Mouse (Mus musculus) heart, embryonic 11.5 days (tissue): Measurements from ENCODE around the gene Sgf29. TPM values are rescaled to one million over a fixed set of nuclear protein-coding genes. Genes with fewer than 3 reads are reported as not detected.
A peak's percentile ranks its signal among the peaks of the same experiment; 100 is the strongest.

ENCODE experiments used
- ATAC-seq: fragments of 200-750 bp; cut with Nextera tagmentation; replicated peaks from 2 replicates; pipeline ENCODE4 v1.8.0; 2017; ENCODE audit warnings: moderate library complexity; ENCODE audit not compliant: insufficient number of reproducible peaks, low FRiP score, low TSS enrichment
- H3K27ac ChIP-seq: fragments of 300-500 bp; sonication (generic); 2 replicates; pipeline ENCODE4 v1.5.1; 2014; ENCODE audit warnings: mild to moderate bottlenecking, low read depth, low read length
- H3K27me3 ChIP-seq: fragments of 300-500 bp; sonication (generic); 2 replicates; pipeline ENCODE4 v1.6.1; 2014; ENCODE audit warnings: mild to moderate bottlenecking, low read length, mixed read lengths; ENCODE audit not compliant: control insufficient read depth, insufficient read depth
- H3K36me3 ChIP-seq: fragments of 300-500 bp; sonication (generic); 2 replicates; pipeline ENCODE4 v1.6.1; 2014; ENCODE audit warnings: mild to moderate bottlenecking, low read length, moderate library complexity, mixed read lengths; ENCODE audit not compliant: control insufficient read depth, insufficient read depth
- H3K4me1 ChIP-seq: fragments of 300-500 bp; sonication (generic); 2 replicates; pipeline ENCODE4 v1.6.1; 2014; ENCODE audit warnings: low read length; ENCODE audit not compliant: control insufficient read depth, insufficient read depth
- H3K4me2 ChIP-seq: fragments of 300-500 bp; sonication (generic); 2 replicates; pipeline ENCODE4 v1.6.1; 2014; ENCODE audit warnings: mild to moderate bottlenecking, moderate library complexity
- H3K4me3 ChIP-seq: fragments of 300-500 bp; sonication (generic); 2 replicates; pipeline ENCODE4 v1.5.1; 2014; ENCODE audit warnings: low read depth, low read length
- H3K9ac ChIP-seq: fragments of 300-500 bp; sonication (generic); 2 replicates; pipeline ENCODE4 v1.6.1; 2014; ENCODE audit warnings: mild to moderate bottlenecking, low read depth, low read length, moderate library complexity
- H3K9me3 ChIP-seq: fragments of 300-500 bp; sonication (generic); replicated peaks from 2 replicates; pipeline ENCODE4 v1.6.1; 2016; ENCODE audit warnings: low read length; ENCODE audit not compliant: control insufficient read depth
- WGBS: fragments of 180-500 bp; shearing (Covaris S2); extraction: QIAGEN DNeasy Blood & Tissue Kit; methylation state at CpG from one replicate; pipeline ENCODE4 v1.1.7; 2014; ENCODE audit not compliant: insufficient replicate concordance; 5-methylcytosine and 5-hydroxymethylcytosine counted together
- polyA plus RNA-seq: library from polyadenylated mRNA; unstranded; fragments of >200 nt; fragmentation: Nextera tagmentation; extraction: Ambion mirVana; gene quantifications from 2 replicates; pipeline ENCODE4 v1.2.1, GENCODE M21; 2014

The Sgf29 gene
- polyA plus RNA-seq, 1 experiment from 2014 or later = 28.9 TPM

DNA sequence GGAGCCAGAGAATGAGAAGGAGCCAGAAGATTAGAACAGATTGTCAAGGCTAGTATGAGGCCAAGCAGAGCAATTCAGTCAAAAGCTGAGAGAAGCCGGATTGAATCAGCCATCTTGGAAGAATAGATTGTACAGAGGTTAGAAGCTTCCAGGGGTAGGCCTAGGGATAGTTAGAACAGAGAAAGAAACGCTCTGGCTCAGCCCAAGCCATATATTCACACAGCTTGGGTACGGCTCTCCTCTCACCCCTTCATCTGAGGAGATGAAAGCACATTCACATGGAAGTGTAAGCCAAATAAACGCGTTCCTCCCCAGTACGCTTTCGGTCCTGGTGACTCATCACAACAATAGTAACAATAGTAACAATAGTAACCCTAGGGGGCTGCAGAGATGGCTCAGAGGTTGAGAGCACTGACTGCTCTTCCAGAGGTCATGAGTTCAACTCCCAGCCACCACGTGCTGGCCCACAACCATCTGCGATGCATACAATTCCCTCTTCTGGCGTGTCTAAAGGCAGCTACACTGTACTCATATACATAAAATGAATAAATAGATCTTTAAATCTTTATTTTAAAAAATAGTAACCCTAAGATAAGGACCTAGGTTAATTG, 45.4 kb downstream of the Sgf29 start:
- H3K36me3 ChIP-seq = peaks cover 2% of the 10 kb centered on the region; the same call in 1 of the 2 replicates
- H3K9ac ChIP-seq = no peak overlapping the region
- peak overlapping the region; percentile 98 for H3K4me2 ChIP-seq
- H3K4me3 ChIP-seq = peak overlapping the region; percentile 90
- WGBS = 60% methylated on average over 10 of the region's 10 CpGs
- H3K4me1 ChIP-seq = peaks cover 15% of the 10 kb centered on the region
- no peaks in the 10 kb centered on the region for H3K9me3 ChIP-seq
- no peak overlapping the region for H3K27ac ChIP-seq
- ATAC-seq = no peak
- no peaks in the 10 kb centered on the region for H3K27me3 ChIP-seq

DNA sequence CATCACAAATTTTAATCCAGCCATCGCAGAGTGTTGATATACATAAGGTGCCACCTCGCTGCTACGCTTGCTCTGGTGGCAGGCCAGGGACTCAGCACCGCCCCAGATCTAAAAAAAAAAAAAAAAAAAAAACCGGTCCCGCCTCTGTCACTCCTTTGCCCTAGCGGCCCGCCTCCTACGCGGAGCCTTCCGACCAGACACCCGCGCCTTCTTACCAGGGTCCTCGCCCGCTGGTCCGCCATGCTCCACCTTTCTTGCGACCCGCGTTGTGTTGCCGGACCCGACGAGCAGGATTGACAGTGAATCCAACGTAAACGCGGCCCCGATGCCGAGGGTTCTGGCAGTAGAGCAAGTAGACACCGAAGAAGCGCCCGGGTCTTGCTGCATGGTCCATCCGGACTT, 46.1 kb downstream of the Sgf29 start, which contains the start of gene Bola2:
TSS of gene Bola2 (plus strand) at position 192 of the 402 bp plus-strand sequence.
- H3K4me2 ChIP-seq = peak within 1 kb of the TSS; percentile 98
- H3K4me3 ChIP-seq = peak within 1 kb of the TSS; percentile 90
- H3K9ac ChIP-seq = peak within 1 kb of the TSS; percentile 95
- peak; percentile 67 for ATAC-seq
- 2% methylated on average over 31 of the region's 31 CpGs for WGBS
- peaks cover 15% of the 10 kb centered on the region for H3K4me1 ChIP-seq
- peak within 1 kb of the TSS; percentile 94 for H3K27ac ChIP-seq
- peaks cover 2% of the 10 kb centered on the region; the same call in 1 of the 2 replicates for H3K36me3 ChIP-seq
- H3K9me3 ChIP-seq = no peaks in the 10 kb centered on the region
- H3K27me3 ChIP-seq = no peaks in the 10 kb centered on the region

DNA sequence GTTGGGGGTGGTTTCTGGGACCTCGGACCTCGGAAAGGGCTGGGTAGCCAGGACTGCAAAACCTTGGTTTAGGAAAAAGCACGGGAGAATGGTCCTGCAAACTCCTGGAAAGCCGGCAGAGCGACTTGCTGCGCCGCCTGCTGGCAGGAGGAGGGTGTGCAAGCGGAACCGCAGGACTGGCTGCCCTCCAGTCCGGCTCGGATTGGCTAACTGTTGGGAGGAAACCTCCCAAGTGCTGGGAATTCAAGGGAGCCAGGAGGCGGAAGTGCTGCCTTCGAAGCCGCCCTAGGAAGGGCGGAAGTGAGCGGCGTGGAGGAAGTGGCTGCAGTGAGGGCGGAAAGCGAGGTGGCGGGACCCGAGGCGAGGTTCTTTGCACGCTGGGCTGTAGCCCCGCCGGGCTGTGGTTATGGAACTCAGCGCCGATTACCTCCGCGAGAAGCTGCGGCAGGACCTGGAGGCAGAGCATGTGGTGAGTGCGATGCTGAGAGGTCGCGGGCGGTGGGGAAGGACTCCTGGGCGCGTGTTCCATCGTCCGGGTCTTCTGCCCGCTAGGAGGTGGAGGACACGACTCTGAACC, 46.6 kb downstream of the Sgf29 start, which contains the start of gene Slx1b:
TSS of gene Slx1b (minus strand) at position 154 of the 577 bp plus-strand sequence.
- peak; percentile 90 for ATAC-seq
- under 1% methylated on average over 40 of the region's 40 CpGs for WGBS

DNA sequence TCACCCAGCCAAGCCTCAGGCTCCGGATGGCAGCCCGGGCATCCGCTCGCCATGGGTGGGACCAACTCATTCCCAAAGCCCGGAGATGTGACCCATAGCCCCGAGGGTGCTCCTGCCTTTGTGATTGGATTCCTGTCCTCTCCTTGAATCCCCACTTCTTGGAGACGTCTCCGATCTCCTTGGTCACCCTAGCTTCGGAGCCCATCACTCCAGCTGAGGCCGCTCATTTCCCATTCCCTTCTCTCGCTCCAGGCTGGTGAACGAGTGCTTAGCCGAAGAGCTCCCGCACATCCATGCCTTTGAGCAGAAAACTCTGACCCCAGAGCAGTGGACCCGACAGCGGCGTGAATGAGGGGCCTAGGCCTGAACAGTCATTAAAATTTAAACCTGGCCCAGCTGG, 47.2 kb downstream of the Sgf29 start:
- Histone ChIP-seq H3K4me2 (peak overlapping the region; percentile 98), H3K27ac (peak overlapping the region; percentile 94; the same call in 1 of the 2 replicates), H3K4me1 (peaks cover 19% of the 10 kb centered on the region), H3K9ac (peak overlapping the region; percentile 81), H3K4me3 (peak overlapping the region; percentile 90), H3K27me3 (no peaks in the 10 kb centered on the region), H3K9me3 (no peaks in the 10 kb centered on the region), H3K36me3 (peaks cover 2% of the 10 kb centered on the region; the same call in 1 of the 2 replicates)
- no peak for ATAC-seq
- 6% methylated on average over 17 of the region's 17 CpGs for WGBS

More for the DNA sequence above, 46.6 kb downstream of the Sgf29 start, which contains the start of gene Slx1b:
- Histone ChIP-seq H3K27me3 (no peaks in the 10 kb centered on the region), H3K4me3 (peak within 1 kb of the TSS; percentile 90), H3K9me3 (no peaks in the 10 kb centered on the region), H3K27ac (peak within 1 kb of the TSS; percentile 94), H3K9ac (peak within 1 kb of the TSS; percentile 95), H3K4me1 (peaks cover 16% of the 10 kb centered on the region), H3K36me3 (peaks cover 2% of the 10 kb centered on the region; the same call in 1 of the 2 replicates), H3K4me2 (peak within 1 kb of the TSS; percentile 98)

DNA sequence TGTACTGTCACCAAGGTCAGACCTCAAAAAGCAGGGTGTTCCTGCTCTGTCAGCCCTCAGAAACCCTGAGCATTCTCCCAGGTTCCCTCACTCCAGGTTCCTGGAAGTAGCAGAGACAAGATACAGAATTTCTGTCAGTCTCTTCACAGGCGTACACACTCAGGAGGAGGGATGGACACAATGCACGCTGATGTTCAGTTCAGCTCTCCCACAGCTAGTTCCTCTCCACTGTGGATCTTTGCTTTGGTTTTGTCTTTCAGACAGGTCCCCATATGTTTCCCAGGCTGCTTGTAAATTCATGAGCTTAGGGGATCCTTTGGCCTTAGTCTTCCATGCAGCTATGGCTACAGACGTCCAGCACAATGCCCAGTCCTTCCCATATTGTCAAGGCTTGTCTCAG, 47.8 kb downstream of the Sgf29 start:
- Histone ChIP-seq H3K4me1 (peaks cover 21% of the 10 kb centered on the region), H3K4me2 (peak overlapping the region; percentile 98), H3K27ac (no peak overlapping the region), H3K9ac (peak overlapping the region; percentile 81), H3K4me3 (peak overlapping the region; percentile 90; the same call in 1 of the 2 replicates), H3K27me3 (peaks cover under 1% of the 10 kb centered on the region; the same call in 1 of the 2 replicates), H3K36me3 (peaks cover under 1% of the 10 kb centered on the region; the same call in 1 of the 2 replicates), H3K9me3 (no peaks in the 10 kb centered on the region)
- no peak for ATAC-seq
- WGBS = 77% methylated on average over 3 of the region's 3 CpGs

DNA sequence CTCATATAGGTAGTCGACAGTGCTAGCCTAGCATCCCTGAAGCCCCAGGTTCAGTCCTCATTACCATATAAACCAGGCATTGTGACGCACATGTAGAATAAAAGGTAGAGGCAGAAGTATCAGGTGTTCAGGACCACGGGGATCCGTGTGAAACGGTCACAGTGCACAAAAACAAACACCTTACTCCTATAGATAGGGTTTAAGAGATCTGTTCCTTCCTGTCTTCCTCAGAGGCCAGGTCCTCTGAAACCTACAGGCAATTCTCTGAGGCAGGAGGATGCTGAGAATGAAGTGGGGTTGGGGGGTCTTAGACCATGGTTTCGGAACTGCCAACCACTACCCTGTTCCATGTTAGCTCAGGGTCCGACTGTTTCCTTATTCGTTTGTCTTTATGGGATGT, 48.7 kb downstream of the Sgf29 start:
- H3K9ac ChIP-seq = no peak overlapping the region
- peaks cover 10% of the 10 kb centered on the region for H3K27me3 ChIP-seq
- no peak overlapping the region for H3K4me3 ChIP-seq
- H3K4me1 ChIP-seq = peaks cover 21% of the 10 kb centered on the region
- no peaks in the 10 kb centered on the region for H3K9me3 ChIP-seq
- no peak overlapping the region for H3K27ac ChIP-seq
- no peak for ATAC-seq
- H3K36me3 ChIP-seq = no peaks in the 10 kb centered on the region
- no peak overlapping the region for H3K4me2 ChIP-seq
- 91% methylated on average over 8 of the region's 8 CpGs for WGBS

DNA sequence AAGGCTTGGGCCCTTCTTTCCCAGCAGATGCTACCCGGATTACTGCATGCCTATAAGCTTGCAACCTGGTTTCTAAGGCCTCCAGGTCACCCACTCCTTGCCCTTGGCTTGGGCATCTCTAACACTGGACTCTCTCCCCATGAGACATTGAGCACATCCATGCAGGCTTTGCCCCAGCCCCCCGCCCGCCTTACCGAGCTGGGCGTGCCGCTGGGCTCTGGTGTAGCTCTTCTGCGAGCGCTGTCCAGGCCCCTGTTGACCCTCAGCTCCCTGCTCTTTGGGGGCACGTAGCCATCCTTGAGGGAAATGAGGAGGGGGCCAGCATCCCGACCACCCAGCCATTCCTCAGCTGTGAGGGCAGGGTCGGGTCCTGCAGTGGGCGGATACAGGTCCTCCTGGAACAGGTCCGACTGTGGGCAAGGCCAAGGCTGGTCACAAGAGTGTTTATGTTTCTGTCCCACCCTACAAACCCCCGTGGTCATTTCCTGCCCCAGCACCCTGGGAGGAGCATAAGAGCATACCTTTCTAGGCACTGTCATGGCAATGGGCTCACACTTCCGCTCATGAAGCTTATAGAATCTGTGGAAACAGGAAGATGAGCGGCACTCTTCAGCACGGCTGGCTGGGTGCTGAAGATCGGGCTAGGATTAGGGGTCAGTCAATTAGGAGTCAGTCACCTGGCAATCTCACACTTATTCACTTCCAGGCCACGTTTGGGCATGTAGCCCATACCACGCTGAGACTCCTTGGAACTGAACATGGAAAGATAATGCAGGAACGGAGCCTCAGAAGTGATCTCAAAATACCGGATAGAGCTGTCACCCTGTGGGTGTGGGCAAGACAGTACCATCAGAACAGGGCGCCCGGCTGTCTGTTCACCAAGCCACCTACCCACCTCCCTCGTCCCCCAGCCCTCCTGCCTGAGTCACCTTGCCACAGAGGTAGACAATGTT, 51.2 kb downstream of the Sgf29 start:
- WGBS = 77% methylated on average over 25 of the region's 25 CpGs
- no peak for ATAC-seq
- Histone ChIP-seq H3K27ac (no peak overlapping the region), H3K36me3 (no peaks in the 10 kb centered on the region), H3K9ac (0 out of 2 replicates have a peak overlapping the region, but pooled peaks have one; percentile 16), H3K4me3 (no peak overlapping the region), H3K9me3 (no peaks in the 10 kb centered on the region), H3K4me2 (no peak overlapping the region), H3K27me3 (peaks cover 32% of the 10 kb centered on the region), H3K4me1 (peaks cover 23% of the 10 kb centered on the region)

DNA sequence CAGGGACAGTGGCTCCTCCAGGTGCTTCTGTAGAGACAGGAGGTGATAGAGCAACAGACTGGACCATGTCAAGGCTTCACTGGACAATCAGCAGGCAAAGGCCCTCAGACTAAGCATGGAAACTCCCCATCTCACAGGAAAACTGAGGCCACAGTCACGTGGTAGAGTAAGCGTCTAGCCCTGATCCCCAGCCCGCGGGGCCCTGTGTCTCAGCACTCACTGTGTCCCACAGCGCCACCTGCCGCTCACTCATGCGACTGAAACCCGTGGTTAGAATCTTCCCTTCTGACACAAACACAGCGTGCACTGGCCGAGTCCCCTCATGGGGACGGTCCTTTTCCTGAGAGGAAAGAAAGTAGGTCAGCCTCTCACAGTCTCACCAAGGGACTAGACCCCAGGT, 52.0 kb downstream of the Sgf29 start:
- Histone ChIP-seq H3K4me3 (no peak overlapping the region), H3K9ac (no peak overlapping the region), H3K4me2 (peak overlapping the region; percentile 52), H3K36me3 (no peaks in the 10 kb centered on the region), H3K4me1 (peaks cover 23% of the 10 kb centered on the region), H3K27ac (no peak overlapping the region), H3K9me3 (no peaks in the 10 kb centered on the region), H3K27me3 (peaks cover 39% of the 10 kb centered on the region)
- 0 out of 2 replicates have a peak, but pooled peaks have one; percentile 32 for ATAC-seq
- WGBS = under 1% methylated on average over 11 of the region's 11 CpGs
